Mouse (Mus musculus) E14TG2a.4 (cell line): ENCODE data around the gene Il16.

Experiments
- CTCF ChIP-seq: conservative IDR thresholded peaks from 2 replicates; pipeline ENCODE4 v1.5.1; 2014; ENCODE audit warnings: low read length
- NANOG ChIP-seq: IDR thresholded peaks from 2 replicates; pipeline ENCODE4 v1.6.1; 2014; ENCODE audit warnings: borderline replicate concordance, low read length, mixed read lengths

DNA sequence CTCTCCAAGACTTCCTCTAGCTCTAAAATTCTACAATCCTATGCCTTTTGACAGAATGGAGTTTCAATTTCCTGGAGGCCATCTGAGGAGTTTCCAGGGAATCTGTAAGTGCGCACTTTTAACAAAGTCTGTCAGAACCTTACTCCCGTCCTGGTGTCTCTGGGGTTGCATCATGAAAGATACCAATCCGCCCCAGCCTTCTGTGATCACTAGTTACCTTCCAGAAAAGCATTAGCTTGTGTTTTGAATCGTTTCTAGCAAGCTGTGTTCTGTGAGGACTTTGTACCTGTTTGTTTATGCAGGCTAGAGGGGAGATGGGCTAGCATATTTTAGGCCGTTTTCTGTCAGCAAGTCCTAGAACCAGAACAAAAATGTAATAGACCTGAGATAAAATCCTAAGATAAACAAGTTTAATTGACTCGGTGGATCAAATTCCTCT is 112.8 kb downstream of the Il16 start:
- TF ChIP-seq CTCF, result no peak
- TF ChIP-seq NANOG, result no peak
